Mouse (Mus musculus) spleen, adult 2 months (tissue): ENCODE data around the gene 4921530L21Rik. TPM values are rescaled to one million over a fixed set of nuclear protein-coding genes. Genes with fewer than 3 reads are reported as not detected.

Source experiments
- DNase-seq, 2 experiments: peaks; one replicate each; pipeline versions ENCODE4 v3.0.0 to v3.0.0-alpha.2; 2012 to 2021; ENCODE audit warnings: low spot score in 2 of 2, low read depth in 1 of 2
- H3K27ac ChIP-seq: fragments of 200-500 bp; 2 replicates; pipeline ENCODE4 v1.5.1; 2012; ENCODE audit warnings: low read length, inconsistent platforms; ENCODE audit not compliant: insufficient read depth
- H3K27me3 ChIP-seq: fragments of 200-500 bp; 2 replicates; pipeline ENCODE4 v1.6.1; 2012; ENCODE audit warnings: mild to moderate bottlenecking, moderate library complexity, low read length, inconsistent platforms; ENCODE audit not compliant: control insufficient read depth, insufficient read depth
- H3K36me3 ChIP-seq: fragments of 200-500 bp; 2 replicates; pipeline ENCODE4 v1.6.1; 2012; ENCODE audit warnings: mild to moderate bottlenecking, low read length, inconsistent platforms; ENCODE audit not compliant: control insufficient read depth, insufficient read depth
- H3K4me1 ChIP-seq: fragments of 200-500 bp; 2 replicates; pipeline ENCODE4 v1.6.1; 2011; ENCODE audit warnings: inconsistent platforms; ENCODE audit not compliant: control insufficient read depth, insufficient read depth, insufficient read length
- H3K4me3 ChIP-seq: fragments of 200-500 bp; 2 replicates; pipeline ENCODE4 v1.5.1; 2011; ENCODE audit warnings: mild to moderate bottlenecking, inconsistent platforms; ENCODE audit not compliant: insufficient read depth, insufficient read length; ENCODE audit errors: extremely low read depth
- CTCF ChIP-seq: fragments of 200-500 bp; IDR thresholded peaks from 2 replicates; pipeline ENCODE4 v1.5.1; 2011; ENCODE audit warnings: mild to moderate bottlenecking, inconsistent platforms; ENCODE audit not compliant: insufficient read depth, insufficient read length, insufficient replicate concordance; ENCODE audit errors: extremely low read depth
- POLR2A ChIP-seq: fragments of 200-500 bp; IDR thresholded peaks from 2 replicates; pipeline ENCODE4 v1.6.1; 2011; ENCODE audit warnings: low read depth, low read length, inconsistent platforms
- WGBS: fragments of 180-500 bp; shearing (Covaris S2); methylation state at CpG from one replicate; pipeline ENCODE4 v1.1.7; 2018; 5-methylcytosine and 5-hydroxymethylcytosine counted together
- polyA plus RNA-seq: library from polyadenylated mRNA; depleted of rRNA; stranded (reverse); fragments of >200 nt; gene quantifications from 2 replicates; pipeline ENCODE4 v1.2.3, GENCODE M21; 2012; rRNA removed

Gene 4921530L21Rik
- polyA plus RNA-seq: not detected in 2 replicates

DNA sequence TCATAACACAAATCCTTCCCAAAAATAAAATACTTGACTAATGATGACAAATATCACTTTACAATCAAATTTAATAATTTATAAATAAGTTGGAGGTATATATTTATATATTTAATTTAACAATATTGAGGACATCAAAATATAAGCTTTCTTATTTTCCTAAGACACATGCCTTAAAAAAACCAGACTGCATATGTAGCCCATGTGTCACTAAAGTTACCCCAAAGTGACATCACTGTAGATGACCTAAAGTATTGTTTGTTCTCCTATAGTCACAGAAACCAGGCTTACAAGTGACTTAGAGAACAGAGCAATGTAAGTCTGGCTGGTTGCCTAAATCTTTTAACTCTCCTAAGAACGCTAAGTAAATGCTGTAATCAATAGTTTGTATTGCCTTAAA is at the start of gene 4921530L21Rik:
Gene 4921530L21Rik (plus strand): TSS at position 301 of the 400 bp plus-strand sequence.
- WGBS: 95% methylated on average over 1 of the region's 1 CpGs
- H3K36me3 ChIP-seq: no peaks in the 10 kb centered on the region

DNA sequence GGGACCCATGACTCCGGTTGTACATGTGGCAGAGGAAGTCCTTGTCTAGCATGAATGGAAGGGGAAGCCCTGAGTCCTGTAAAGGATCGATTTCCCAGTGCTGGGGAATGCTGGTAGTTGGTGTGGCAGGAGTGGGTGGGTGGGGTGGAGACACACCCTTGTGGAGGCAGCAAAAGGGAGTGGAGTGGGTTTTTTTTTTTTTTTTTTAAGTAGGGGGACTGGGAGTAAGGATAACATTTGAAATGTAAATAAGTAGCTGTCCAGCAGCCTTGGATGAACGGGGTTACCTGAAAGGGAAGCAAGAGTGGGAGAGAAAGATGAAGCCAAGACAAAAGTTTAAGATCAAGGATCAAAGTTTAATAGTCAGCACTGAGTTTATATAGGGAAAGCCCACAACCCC is 47.2 kb upstream of the 4921530L21Rik start:
- H3K4me3 ChIP-seq: no peak overlapping the region
- no peaks in the 10 kb centered on the region for H3K36me3 ChIP-seq
- TF ChIP-seq POLR2A (no peak), CTCF (no peak)
- H3K4me1 ChIP-seq: no peaks in the 10 kb centered on the region
- no peak for DNase-seq
- H3K27ac ChIP-seq: no peak overlapping the region
- 71% methylated on average over 3 of the region's 3 CpGs for WGBS
- no peaks in the 10 kb centered on the region for H3K27me3 ChIP-seq

More for the DNA sequence above, at the start of gene 4921530L21Rik:
- no peaks in the 10 kb centered on the region for H3K4me1 ChIP-seq
- H3K27me3 ChIP-seq: no peaks in the 10 kb centered on the region
- no peak within 1 kb of the TSS for H3K4me3 ChIP-seq
- no peak for TF ChIP-seq POLR2A
- no peak for TF ChIP-seq CTCF
- no peak for DNase-seq
- no peak within 1 kb of the TSS for H3K27ac ChIP-seq

DNA sequence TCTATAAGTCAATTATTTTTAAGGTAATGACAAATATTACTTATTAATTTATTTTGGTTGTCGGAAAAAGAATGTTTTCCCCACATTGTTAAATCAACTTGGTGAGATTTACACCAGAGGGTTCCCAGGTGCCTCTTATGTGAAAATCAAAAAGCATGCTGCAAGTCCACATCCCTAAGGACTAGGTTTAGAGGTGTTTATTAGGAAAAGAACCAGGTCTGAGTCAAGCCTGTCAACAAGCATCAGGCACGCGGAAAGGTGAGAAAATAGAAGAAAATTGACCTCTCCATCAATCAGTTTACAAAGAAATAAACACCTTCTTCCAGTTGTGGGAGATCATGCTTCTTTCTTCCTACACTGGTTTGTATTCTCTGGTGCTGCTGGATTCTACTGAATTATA is 18.1 kb upstream of the 4921530L21Rik start:
- no peaks in the 10 kb centered on the region for H3K4me1 ChIP-seq
- no peaks in the 10 kb centered on the region for H3K36me3 ChIP-seq
- no peak overlapping the region for H3K27ac ChIP-seq
- WGBS: 80% methylated on average over 3 of the region's 3 CpGs
- DNase-seq: no peak
- no peaks in the 10 kb centered on the region for H3K27me3 ChIP-seq
- no peak overlapping the region for H3K4me3 ChIP-seq
- TF ChIP-seq POLR2A: no peak

DNA sequence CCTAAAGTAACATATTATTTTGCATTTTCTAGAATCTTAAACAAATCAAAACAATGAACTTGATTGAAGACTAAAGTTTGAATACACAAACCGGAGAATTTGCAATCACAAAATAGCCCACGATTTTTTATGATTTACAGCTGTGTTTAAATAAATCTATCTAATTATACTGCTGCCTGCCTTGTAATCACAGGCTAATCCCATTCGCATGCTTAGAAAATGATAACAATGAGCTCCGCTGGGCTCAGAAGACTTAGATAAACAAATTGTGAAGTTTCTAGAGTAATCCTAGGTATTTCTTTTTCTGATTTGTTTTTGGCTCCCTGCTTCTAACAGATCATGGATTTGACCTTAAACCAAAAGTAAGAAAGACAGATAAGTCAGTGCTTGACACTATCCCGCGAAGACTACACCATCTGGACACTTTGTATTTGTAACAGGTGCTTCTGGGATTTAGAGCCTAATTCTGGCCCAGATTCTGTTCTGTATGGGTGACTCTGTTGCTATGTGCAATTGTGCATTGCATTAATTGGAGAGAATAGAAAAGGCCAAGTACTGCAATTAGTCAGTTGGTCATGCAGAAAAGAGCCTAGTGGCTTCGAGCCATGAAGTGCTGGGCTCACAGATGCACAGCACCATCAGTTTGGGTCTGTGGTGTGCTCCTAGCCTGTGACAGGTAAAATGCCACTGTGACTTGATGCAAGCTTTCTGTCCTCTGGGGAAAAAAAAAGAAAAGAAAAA is 15.2 kb upstream of the 4921530L21Rik start:
- 89% methylated on average over 7 of the region's 7 CpGs for WGBS
- Histone ChIP-seq H3K4me1 (no peaks in the 10 kb centered on the region), H3K27me3 (no peaks in the 10 kb centered on the region), H3K27ac (no peak overlapping the region), H3K4me3 (no peak overlapping the region), H3K36me3 (no peaks in the 10 kb centered on the region)
- DNase-seq: no peak
- TF ChIP-seq POLR2A: no peak
- TF ChIP-seq CTCF: no peak

DNA sequence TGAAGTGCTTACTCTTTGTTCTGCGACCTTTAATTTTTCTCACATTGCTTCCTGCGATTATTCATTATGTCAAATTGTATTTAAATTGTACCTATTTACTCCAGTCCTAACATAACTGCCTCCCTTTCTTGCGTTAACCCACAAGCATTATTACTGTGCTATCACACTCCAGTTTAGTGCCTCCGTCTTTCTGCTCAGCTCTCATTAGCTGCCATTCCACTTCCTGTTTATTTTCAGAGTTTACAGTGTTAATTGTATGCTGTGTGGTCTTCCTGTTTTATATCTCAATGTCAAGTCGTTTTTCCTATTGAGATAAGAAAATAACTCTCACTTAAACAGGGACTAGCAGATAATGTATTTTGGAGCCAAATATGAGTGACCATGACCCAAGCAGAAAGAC is 9.0 kb upstream of the 4921530L21Rik start:
- TF ChIP-seq CTCF (no peak), POLR2A (no peak)
- H3K4me1 ChIP-seq: no peaks in the 10 kb centered on the region
- no peaks in the 10 kb centered on the region for H3K36me3 ChIP-seq
- no peak overlapping the region for H3K4me3 ChIP-seq
- 49% methylated on average over 5 of the region's 5 CpGs for WGBS
- no peak overlapping the region for H3K27ac ChIP-seq
- no peak for DNase-seq
- no peaks in the 10 kb centered on the region for H3K27me3 ChIP-seq

DNA sequence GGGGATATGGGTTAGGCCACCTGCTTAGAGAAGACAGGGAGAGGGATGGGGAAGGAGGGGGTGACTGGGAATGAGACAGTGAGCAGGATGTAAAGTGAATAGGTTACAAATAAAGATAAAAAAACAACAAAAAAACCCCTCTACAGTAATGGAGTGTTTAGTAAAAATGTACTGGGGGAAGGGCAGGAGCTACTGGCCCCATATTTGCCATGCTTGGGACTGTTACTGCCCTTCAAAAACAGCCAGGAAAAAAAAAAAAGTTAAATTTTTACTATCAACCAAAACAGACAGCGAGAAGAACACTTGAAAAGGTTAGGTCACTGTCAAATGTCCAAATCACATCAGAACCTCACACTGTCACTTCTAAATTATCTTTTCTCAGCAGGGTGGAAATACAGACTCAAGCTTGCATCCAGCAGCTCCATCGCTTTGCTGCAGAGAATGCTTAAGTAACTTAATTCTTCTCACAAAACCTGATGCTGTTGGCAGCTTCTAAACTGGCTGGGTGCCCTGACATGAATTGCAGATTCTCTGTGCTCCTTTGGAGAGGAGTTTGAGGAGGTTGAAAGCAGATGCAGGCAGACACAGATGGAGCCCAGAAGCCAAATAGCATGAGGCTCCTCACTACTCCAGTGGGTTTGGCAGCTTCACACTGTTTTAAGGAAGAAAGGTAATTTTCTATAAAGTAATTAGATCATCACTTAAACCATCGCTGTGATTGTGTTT is 4.1 kb upstream of the 4921530L21Rik start:
- WGBS: 83% methylated on average over 3 of the region's 3 CpGs
- no peak for DNase-seq
- H3K4me3 ChIP-seq: no peak overlapping the region
- H3K27me3 ChIP-seq: no peaks in the 10 kb centered on the region
- no peaks in the 10 kb centered on the region for H3K36me3 ChIP-seq
- TF ChIP-seq POLR2A (no peak), CTCF (no peak)
- no peak overlapping the region for H3K27ac ChIP-seq
- no peaks in the 10 kb centered on the region for H3K4me1 ChIP-seq

DNA sequence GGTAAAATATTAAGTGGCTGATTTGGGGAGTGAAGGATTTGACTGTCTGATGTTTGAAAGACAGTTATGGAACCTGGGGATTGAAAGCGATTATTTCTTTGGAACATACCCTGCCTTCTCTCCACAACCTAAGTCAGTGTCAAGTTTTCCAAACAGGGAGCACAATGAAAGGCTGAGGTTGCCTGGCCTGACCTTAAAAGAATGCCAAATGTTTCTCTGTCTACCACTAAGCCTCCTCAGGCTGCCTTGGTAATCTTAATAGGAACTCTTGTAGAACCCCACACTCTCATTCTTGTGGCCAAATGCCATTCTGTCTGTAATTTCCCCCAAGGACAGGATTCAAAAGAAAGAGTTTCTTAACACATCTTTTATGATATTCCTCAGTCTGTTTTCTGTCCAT is 3.5 kb upstream of the 4921530L21Rik start:
- Histone ChIP-seq H3K4me1 (no peaks in the 10 kb centered on the region), H3K27me3 (no peaks in the 10 kb centered on the region), H3K36me3 (no peaks in the 10 kb centered on the region), H3K27ac (no peak overlapping the region), H3K4me3 (no peak overlapping the region)
- no peak for TF ChIP-seq POLR2A
- no peak for TF ChIP-seq CTCF
- 91% methylated on average over 1 of the region's 1 CpGs for WGBS
- no peak for DNase-seq
